Mouse (Mus musculus): ENCODE data around the gene Olfr56.
A peak's percentile ranks its signal among the peaks of the same experiment; 100 is the strongest.

Olfr56 gene

GRCm38 (mm10) chr11:49092053-49092586 is 113.4 kb downstream of the Olfr56 start:
- no peak for DNase-seq (ENCODE audit: low spot score in 2 of 2)

- DNase-seq (ENCODE audit: low spot score in 2 of 2) = no peak
These were observed 114.1 kb downstream of the Olfr56 start for GRCm38 (mm10) chr11:49092786-49093185.

GRCm38 (mm10) chr11:49093861-49094660 is 115.4 kb downstream of the Olfr56 start:
- no peak for DNase-seq (ENCODE audit: low spot score in 2 of 2)

- no peak for DNase-seq (ENCODE audit: low spot score in 2 of 2)
These were observed 116.7 kb downstream of the Olfr56 start for GRCm38 (mm10) chr11:49095367-49095766.

GRCm38 (mm10) chr11:49100409-49100808 is 121.7 kb downstream of the Olfr56 start:
- DNase-seq (ENCODE audit: low spot score in 2 of 2) = no peak

GRCm38 (mm10) chr11:49101500-49101899 is 122.8 kb downstream of the Olfr56 start:
- DNase-seq (ENCODE audit: low spot score in 2 of 2) = no peak

- DNase-seq (ENCODE audit: low spot score in 2 of 2) = peak; percentile 54 to 82
These were observed 124.5 kb downstream of the Olfr56 start for GRCm38 (mm10) chr11:49103047-49103693.

GRCm38 (mm10) chr11:49105752-49106151 is 127.1 kb downstream of the Olfr56 start:
- no peak for DNase-seq (ENCODE audit: low spot score in 2 of 2)

GRCm38 (mm10) chr11:49107650-49108537 is 129.2 kb downstream of the Olfr56 start:
- DNase-seq (ENCODE audit: low spot score in 2 of 2) = no peak

GRCm38 (mm10) chr11:49108833-49109232 is 130.1 kb downstream of the Olfr56 start:
- no peak for DNase-seq (ENCODE audit: low spot score in 2 of 2)

GRCm38 (mm10) chr11:49111000-49111399 is 132.3 kb downstream of the Olfr56 start:
- DNase-seq (ENCODE audit: low spot score in 2 of 2) = no peak

- DNase-seq (ENCODE audit: low spot score in 2 of 2) = no peak
These were observed 134.0 kb downstream of the Olfr56 start for GRCm38 (mm10) chr11:49112624-49113219.

GRCm38 (mm10) chr11:49114158-49114557 is 135.5 kb downstream of the Olfr56 start:
- no peak for DNase-seq (ENCODE audit: low spot score in 2 of 2)

GRCm38 (mm10) chr11:49114774-49115173 is 136.1 kb downstream of the Olfr56 start, which contains the start of gene Olfr1396:
Olfr1396 (minus strand) TSS chr11:49114874.
- no peak for DNase-seq (ENCODE audit: low spot score in 2 of 2)

GRCm38 (mm10) chr11:49119635-49120034 is 140.9 kb downstream of the Olfr56 start:
- DNase-seq (ENCODE audit: low spot score in 2 of 2) = no peak

- DNase-seq (ENCODE audit: low spot score in 2 of 2) = no peak
These were observed 145.5 kb downstream of the Olfr56 start for GRCm38 (mm10) chr11:49124169-49124568.

- no peak for DNase-seq (ENCODE audit: low spot score in 2 of 2)
These were observed 163.3 kb downstream of the Olfr56 start, which contains the start of gene Olfr1395 for GRCm38 (mm10) chr11:49141974-49142373. Olfr1395 (plus strand) TSS chr11:49142274.

GRCm38 (mm10) chr11:49154077-49154476 is 175.4 kb downstream of the Olfr56 start, which contains the start of gene Olfr1394:
Olfr1394 (plus strand) TSS chr11:49154377.
- DNase-seq (ENCODE audit: low spot score in 2 of 2) = no peak

GRCm38 (mm10) chr11:49156821-49157814 is 178.4 kb downstream of the Olfr56 start:
- no peak for DNase-seq (ENCODE audit: low spot score in 2 of 2)
